Mouse (Mus musculus) spleen, postnatal 14 days (tissue): ENCODE data around the gene Gpm6b.

Experiments used
- DNase-seq, 2 experiments: peaks; one replicate each; pipeline ENCODE4 v3.0.0; 2021 to 2022; ENCODE audit warnings: low spot score in 2 of 2

Gpm6b gene

DNA sequence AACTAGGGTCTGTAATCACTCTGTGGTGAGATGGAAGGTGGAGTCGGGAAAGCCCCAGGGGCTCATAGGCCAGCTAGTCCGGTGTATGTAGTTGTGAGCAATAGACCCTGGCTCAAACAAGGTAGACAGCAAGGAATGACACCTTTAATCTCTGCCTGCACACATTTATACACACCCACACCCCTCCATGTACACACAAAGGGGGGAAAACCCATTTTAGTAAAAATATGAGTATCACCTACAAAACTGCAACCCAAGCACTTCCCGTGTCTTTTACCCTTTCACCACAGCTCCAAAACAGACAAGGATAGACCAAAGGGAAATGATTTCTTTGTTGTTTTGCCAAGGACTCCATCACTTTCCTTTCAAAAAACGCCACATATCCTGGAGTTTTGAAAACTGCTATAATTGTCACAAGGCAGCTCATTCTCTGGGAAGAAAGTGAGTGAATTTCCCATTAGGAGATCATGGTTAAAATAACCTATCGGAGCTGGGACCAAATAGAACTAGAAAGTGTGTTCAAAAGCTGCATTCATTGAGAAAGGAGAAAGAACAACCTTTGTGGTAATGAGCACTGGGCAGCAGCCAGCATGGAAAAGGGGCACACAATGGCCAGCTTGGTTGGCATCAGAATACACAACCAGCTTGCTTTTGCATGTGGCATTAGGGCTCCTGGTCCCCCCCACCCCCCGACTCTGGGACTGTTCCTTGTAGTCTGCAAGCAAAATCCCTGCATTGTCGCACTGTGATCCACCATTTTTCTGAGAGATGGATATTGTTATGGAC lies 68.9 kb downstream of the Gpm6b start:
- DNase-seq: no peak

DNA sequence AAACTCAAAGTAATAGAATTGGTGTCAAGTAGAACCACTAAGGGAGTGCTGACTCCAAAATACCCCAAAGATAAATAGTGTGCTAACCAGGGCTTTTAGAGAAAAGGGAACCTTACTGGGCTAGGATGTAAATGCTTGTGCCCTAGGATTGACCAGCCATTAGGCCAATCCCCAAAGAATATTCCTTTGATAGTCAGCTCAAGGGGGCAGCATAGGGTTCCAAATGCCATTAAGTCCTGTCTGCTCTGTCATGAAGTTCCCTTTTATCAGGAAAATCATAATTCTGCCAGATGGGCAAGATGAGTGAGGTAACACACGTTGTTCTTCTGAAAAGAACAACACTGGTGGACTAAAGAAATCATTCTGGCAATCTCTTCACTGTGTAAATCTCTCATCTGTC lies 70.1 kb downstream of the Gpm6b start:
- no peak for DNase-seq

- no peak for DNase-seq
Measured at GRCm38 (mm10) chrX:166315251-166315650, 76.5 kb downstream of the Gpm6b start.

GRCm38 (mm10) chrX:166316552-166317375 lies 78.1 kb downstream of the Gpm6b start:
- no peak for DNase-seq

- no peak for DNase-seq
Measured at GRCm38 (mm10) chrX:166317376-166317679, 78.6 kb downstream of the Gpm6b start.

- no peak for DNase-seq
Measured at GRCm38 (mm10) chrX:166323226-166323625, 84.5 kb downstream of the Gpm6b start.

DNA sequence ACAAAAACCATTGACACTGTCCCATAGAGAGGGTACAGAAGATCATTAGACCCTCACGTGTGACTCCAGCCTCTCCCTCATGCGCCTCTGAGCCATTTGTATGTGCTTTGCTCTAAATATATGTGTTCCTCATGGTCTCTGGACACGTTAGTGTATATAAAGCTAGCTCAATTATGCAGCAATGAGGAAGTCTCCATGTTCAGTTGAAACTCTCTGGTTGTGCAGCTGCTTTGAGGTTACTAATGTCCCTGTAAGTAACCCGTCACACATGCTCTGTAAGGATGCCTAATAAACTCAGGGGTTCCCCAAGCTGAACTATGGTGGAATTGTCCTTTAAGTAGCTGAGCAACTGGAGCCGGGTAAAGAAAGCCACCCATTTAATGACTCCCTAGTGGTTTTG lies 88.9 kb downstream of the Gpm6b start:
- DNase-seq: no peak

DNA sequence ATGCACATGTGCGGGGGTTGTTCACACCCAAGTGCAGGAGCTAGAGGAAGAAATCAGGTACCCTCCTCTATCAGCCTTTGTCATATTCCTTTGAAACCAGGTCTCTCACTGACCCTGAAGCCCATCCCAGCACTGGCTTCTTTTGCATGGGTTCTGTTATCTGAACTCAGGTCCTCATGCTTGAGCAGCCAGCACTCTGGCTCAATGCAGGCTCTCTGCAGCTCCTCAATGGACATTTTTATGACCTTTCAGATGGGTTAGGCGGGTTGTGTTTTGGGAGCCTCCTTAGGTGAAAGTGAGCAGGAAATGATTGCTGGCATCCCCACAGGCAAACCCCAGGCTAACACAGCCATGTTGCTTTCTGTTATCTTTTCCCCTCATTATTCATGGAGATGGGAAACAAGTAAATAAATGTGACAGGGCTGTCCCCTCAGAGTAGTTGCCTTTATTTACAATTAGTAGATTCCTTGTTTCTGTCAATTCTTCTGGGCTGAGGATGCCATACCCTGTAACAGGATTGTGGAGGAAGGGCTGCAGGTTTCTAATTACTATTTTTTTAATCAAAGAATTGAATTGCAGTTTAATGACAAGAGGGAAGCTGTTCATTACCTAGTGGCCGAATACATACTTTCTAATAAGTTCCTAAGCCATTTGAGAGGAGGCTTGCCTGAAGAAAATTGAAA lies 89.6 kb downstream of the Gpm6b start:
- no peak for DNase-seq

DNA sequence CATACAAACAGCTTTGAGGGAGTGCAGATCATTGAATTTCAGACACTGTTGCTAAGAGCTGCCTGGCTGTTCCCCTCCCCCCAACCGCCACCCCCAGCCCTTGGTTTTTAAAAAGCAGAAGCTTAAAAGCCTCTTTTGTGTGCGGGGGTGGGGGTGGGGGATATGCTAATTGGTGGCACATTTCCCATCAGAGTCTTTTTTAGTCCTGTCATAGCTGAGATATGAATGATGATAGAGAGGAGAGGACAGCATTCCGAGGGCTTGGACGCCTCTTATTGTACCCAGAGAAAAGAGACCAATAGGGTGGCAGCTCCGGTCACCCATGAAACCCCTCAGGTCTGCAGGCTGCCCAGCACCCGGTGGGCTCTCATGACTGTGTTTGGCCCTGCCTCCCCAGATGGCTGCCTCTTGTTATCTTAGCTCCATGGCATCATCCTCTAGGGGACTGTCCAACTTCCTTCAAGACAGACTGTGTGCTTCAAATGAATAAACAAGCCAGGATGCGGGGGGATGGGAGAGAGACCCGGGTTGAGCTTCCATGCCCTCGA lies 90.3 kb downstream of the Gpm6b start:
- DNase-seq: no peak

DNA sequence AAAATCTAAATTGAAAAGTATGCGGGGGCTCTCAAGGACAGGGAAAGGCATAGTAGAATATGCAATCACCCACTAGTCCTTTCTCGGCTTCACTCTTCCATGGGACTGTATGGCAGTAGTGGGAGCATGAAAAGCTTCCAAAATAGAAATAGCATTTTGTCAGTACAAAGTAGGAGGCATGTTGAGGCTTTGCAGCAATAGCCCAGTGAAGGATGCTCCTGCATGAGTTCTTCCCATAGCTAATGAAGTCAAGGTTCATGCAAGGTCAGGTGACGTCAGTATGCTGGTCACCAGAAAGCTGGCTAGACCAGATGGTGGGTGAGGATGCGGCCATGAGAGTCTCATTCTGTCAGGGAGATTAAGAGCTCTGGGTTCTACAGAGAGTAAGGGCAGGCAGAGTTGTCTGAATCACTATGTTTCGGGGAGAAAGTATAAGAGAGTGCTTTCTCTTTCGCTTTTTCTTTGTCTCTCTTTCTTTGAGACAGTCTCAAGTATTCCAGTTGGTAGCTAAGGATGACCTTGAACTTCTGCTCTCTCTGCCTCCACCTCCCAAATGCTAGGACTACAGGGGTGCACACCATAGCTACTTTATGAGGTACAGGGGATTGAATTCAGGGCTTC lies 95.9 kb downstream of the Gpm6b start:
- no peak for DNase-seq

- DNase-seq: no peak
Measured at GRCm38 (mm10) chrX:166338353-166338752, 99.6 kb downstream of the Gpm6b start.

GRCm38 (mm10) chrX:166338784-166339520 lies 100.2 kb downstream of the Gpm6b start:
- no peak for DNase-seq

GRCm38 (mm10) chrX:166339911-166340310 lies 101.2 kb downstream of the Gpm6b start:
- no peak for DNase-seq

DNA sequence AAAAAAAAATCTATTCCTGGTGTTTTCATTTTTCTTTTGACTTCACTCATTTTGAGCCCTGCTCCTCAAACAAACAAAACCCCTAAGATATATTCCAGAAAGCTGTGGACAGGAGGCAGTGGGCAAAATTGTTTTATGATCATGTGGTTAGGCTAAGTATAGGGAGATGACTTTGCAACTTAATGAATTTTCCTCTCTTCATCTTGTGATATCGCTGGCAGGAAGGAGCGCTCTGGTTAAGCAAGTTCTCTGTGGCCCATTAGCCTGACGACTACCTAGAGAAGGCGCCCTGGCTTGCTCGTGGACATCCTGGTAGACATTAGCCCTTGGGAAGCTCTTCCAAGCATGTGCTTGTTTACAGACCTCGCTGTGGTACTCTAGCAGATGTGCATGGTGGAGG lies 103.1 kb downstream of the Gpm6b start:
- DNase-seq: no peak

- no peak for DNase-seq
Measured at GRCm38 (mm10) chrX:166344228-166345015, 105.7 kb downstream of the Gpm6b start.

DNA sequence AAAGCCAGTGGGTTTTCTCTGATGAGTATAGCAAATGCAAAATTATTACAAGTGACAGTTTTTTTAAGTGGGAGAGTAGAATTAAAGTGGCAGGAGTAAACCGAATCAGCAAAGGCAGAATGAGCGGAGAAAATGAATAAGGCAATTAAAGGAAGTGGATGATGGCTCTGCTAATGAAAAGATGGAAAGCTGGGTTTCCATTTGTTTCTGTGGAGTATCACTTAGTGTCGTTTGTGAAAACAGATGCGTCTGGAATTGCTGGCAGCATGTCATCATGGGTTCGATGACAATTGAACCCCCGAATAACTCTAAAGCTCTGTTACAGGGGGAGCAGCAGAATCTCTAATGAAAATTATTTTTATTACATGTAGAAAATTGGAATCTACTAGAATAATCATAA lies 109.4 kb downstream of the Gpm6b start:
- no peak for DNase-seq

GRCm38 (mm10) chrX:166348634-166349033 lies 109.9 kb downstream of the Gpm6b start:
- no peak for DNase-seq

DNA sequence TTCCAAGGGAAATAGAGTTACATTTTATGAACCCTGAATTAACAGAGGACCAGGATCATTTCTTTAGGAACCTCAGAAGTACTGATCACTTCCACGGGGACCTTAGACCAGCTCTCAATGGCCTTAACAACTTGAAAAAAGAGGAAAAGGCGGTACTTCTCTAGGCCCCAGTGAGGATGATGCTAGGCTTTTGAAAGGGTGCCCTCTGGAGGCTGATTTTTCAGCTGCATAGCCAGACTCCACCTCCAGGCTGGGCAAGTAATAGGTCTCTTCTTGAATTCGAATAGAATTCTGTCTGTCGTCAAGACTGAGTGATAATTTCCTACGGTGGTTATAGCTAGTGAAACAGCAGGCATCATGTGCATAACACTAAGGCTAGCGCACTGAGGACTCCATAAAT lies 113.1 kb downstream of the Gpm6b start:
- peak; percentile 9 to 45 for DNase-seq

DNA sequence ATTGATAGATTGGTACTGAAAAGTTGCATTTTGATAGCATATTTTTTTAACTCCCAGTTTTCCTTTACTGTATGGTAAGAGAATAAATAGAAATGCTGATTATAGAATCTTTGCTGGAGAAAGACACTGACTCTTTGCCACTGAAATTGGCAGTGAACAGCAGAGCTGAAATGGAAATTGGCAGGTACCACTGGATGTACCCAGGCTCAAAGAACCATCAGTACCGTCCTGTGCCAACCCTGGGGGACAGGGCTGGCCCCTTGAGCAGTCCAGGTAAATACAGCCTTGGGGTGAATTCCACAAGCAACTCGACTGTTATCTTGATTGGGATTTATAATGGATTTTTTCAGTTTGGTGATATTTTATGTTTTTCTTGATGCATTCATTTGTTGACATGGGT lies 114.7 kb downstream of the Gpm6b start:
- no peak for DNase-seq

GRCm38 (mm10) chrX:166354913-166355312 lies 116.2 kb downstream of the Gpm6b start:
- no peak for DNase-seq
